Mouse (Mus musculus) hindbrain, embryonic 10.5 days (tissue): ENCODE data around the gene Nupr1l. TPM values are rescaled to one million over a fixed set of nuclear protein-coding genes. Genes with fewer than 3 reads are reported as not detected.
"Not testable (repeated sequence)": the region's sequence is repeated elsewhere in the genome, so short reads cannot be mapped to it uniquely, and the experiment has no call there.

Experiments
- DNase-seq: peaks from one replicate; pipeline ENCODE4 v3.0.0-alpha.2; 2017; ENCODE audit warnings: low spot score
- H3K27ac ChIP-seq: fragments of 300-500 bp; sonication (generic); 2 replicates; pipeline ENCODE4 v1.5.1; 2016; ENCODE audit warnings: mild to moderate bottlenecking, moderate library complexity
- H3K27me3 ChIP-seq: fragments of 300-500 bp; sonication (generic); 2 replicates; pipeline ENCODE4 v1.6.1; 2016; ENCODE audit warnings: mild to moderate bottlenecking; ENCODE audit not compliant: poor library complexity, insufficient read depth, severe bottlenecking
- H3K36me3 ChIP-seq: fragments of 300-500 bp; sonication (generic); 2 replicates; pipeline ENCODE4 v1.6.1; 2016; ENCODE audit warnings: mild to moderate bottlenecking, moderate library complexity
- H3K4me1 ChIP-seq: fragments of 300-500 bp; sonication (generic); replicated peaks from 2 replicates; pipeline ENCODE4 v1.6.1; 2016; ENCODE audit warnings: mild to moderate bottlenecking
- H3K4me3 ChIP-seq: fragments of 300-500 bp; sonication (generic); 2 replicates; pipeline ENCODE4 v1.5.1; 2016; ENCODE audit warnings: mild to moderate bottlenecking, moderate library complexity
- H3K9me3 ChIP-seq: fragments of 300-500 bp; sonication (generic); 2 replicates; pipeline ENCODE4 v1.6.1; 2016; ENCODE audit warnings: mild to moderate bottlenecking, moderate library complexity
- WGBS: fragments of 180-500 bp; shearing (Covaris S2); methylation state at CpG from one replicate; pipeline ENCODE4 v1.1.7; 2016; 5-methylcytosine and 5-hydroxymethylcytosine counted together
- polyA plus RNA-seq: library from polyadenylated mRNA; unstranded; fragments of >200 nt; fragmentation: Nextera tagmentation; extraction: Ambion mirVana; gene quantifications from 2 replicates; pipeline ENCODE4 v1.2.1, GENCODE M21; 2016

Nupr1l gene
- polyA plus RNA-seq, 1 experiment from 2014 or later, result 4.3 TPM

DNA sequence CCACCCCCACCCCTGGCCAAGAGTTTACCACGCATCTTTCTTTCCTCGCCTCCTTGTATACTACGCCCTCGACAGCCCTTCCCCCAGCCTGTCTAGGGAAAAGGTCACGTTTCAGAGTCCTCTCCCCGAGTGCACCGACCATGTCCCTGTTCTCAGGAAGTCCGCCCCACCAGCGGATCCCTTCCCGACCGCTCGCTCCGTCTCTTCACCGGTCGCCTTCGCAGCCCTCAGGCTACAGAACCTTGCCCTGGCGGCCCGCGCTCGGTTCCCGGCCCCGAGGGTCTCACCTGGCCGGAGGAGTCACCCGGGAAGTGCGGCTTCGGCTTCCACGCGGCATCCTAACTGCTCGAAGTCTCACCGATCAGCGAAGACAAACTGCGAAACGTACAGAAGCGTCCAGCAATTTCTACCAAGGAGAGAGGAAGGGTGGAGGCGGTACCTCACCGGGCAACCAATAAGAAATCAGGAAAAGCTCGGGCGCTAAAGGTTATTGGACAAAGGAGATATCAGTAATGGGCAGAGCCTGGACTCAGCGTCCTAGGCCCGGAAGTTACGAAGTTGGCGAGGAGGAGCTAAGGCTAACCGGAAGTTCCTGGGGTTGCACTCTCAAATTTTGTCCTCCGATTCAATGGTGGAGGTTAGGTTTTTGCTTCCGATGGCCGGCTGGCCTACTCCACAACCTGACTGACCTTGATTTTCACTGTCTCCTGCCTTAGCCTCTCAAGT, 21.3 kb upstream of the Nupr1l start, which contains the start of gene Chchd2:
TSS of gene Chchd2 (minus strand) at position 560 of the 726 bp plus-strand sequence.
- no peaks in the 10 kb centered on the region for H3K27me3 ChIP-seq
- H3K27ac ChIP-seq, result peak within 1 kb of the TSS; percentile 96
- H3K36me3 ChIP-seq, result peaks cover 31% of the 10 kb centered on the region
- peak; percentile 94 for DNase-seq
- H3K9me3 ChIP-seq, result no peaks in the 10 kb centered on the region
- peak within 1 kb of the TSS; percentile 93 for H3K4me3 ChIP-seq
- peaks cover 14% of the 10 kb centered on the region for H3K4me1 ChIP-seq
- WGBS, result under 1% methylated on average over 46 of the region's 46 CpGs

DNA sequence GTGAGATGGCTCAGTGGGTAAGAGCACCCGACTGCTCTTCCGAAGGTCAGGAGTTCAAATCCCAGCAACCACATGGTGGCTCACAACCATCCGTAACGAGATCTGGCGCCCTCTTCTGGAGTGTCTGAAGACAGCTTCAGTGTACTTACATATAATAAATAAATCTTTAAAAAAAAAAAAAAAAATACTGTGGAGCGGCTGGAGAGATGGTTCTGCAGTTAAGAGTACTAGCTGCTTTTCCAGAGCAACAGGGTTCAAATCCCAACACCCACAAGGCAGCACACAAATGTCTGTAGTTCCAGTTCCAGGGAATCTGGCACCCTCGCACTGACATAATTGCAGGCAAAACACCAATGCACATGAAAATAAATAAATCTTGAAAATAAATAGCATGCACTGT, 17.9 kb upstream of the Nupr1l start:
- H3K4me1 ChIP-seq, result peaks cover 15% of the 10 kb centered on the region
- not testable (repeated sequence) for H3K4me3 ChIP-seq, H3K9me3 ChIP-seq, H3K36me3 ChIP-seq, H3K27me3 ChIP-seq, H3K27ac ChIP-seq, DNase-seq
- 69% methylated on average over 7 of the region's 7 CpGs for WGBS

DNA sequence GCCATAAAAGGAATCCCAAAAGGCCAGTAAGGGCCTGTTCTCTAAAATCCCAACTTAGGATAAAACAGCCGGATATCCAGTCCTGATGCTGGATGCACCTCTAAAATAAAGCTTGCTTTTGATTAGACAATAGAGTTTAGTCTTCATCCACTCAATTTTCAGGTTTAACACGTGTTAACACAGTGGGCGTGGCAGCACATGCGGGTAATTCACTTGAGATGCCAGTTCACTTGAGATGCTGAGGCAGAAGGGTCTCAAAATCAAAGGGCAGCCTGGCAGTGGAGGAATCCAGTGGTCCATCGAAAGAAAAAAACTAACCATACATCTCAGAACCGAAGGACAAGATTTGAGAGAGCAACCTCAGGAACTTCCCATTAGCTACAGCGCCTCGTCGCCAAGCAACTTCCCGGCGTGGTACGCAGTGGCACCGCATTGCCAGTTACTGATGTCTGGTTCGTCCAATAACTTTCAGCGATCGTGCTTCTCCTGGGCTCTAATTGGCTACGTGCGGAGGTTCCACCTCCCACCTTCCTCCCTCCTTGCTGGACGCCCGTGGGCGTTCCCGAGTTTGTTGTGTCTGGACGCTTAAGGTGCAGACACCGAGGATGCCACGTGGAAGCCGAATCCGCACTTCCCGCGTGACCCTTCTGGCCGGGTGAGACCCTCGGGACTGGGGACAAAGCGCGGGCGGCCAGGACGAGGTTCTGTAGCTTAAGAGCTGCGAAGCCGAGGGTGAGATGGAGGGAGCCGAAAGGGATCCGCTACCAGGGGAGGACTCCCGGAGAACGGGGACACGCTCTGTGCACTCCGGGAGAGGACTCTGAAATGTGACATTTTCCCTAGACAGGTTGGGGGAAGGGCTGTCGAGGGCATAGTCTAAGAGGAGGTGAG, 12.9 kb upstream of the Nupr1l start, which contains the start of gene Zbed5:
TSS of gene Zbed5 (plus strand) at position 526 of the 891 bp plus-strand sequence.
- DNase-seq, result peak; percentile 89
- Histone ChIP-seq H3K36me3 (no peaks in the 10 kb centered on the region), H3K4me1 (peaks cover 16% of the 10 kb centered on the region; the same call in 1 of the 2 replicates), H3K9me3 (no peaks in the 10 kb centered on the region), H3K27ac (peak within 1 kb of the TSS; percentile 82), H3K27me3 (no peaks in the 10 kb centered on the region), H3K4me3 (peak within 1 kb of the TSS; percentile 72)
- 3% methylated on average over 44 of the region's 44 CpGs for WGBS

DNA sequence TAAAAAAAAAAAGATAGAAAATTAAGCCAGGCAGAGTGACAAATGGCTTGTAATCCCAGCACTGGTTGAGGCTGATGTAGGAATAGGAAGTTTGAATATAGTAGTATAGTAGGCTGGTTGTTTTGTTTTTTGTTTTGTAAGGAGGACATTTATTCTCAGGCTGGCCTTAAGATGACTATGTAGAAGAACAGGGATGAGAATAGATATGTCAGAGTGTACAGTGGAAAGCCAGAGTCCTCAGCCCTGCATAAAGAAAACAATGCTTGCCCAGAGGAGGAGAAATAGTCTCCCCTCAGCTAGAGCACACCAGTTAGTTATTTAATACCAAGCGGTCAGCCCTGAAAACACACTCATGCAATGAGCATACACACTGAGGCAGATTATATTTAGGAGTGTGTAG, 9.9 kb upstream of the Nupr1l start, which contains the start of gene Phkg1:
TSS of gene Phkg1 (minus strand) at position 101 of the 400 bp plus-strand sequence.
- Histone ChIP-seq H3K27ac (no peak within 1 kb of the TSS), H3K27me3 (no peaks in the 10 kb centered on the region), H3K4me1 (peaks cover 16% of the 10 kb centered on the region; the same call in 1 of the 2 replicates), H3K36me3 (peaks cover 10% of the 10 kb centered on the region), H3K4me3 (no peak within 1 kb of the TSS), H3K9me3 (no peaks in the 10 kb centered on the region)
- 95% methylated on average over 1 of the region's 1 CpGs for WGBS
- no peak for DNase-seq

DNA sequence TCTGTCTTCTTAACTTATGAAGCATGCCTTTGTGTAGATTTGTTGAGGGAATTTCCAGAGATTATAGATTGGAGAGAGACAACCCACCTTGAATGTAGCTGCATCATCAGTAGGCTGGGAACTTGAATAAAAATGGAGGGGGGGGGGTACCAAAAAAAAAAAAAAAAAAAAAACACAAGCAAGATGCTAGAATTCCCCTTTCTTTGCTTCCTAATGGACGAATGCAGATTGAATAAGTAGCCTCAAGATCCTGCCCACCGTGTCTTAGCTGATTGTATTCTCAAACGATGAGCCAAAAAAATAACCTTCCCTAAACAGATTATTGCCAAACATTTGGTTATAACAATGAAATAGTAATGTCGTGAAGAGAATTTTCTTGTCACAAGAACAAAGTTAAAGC, 565 bp upstream of the Nupr1l start:
- 34% methylated on average over 4 of the region's 4 CpGs for WGBS
- H3K27me3 ChIP-seq, result peaks cover 13% of the 10 kb centered on the region
- no peaks in the 10 kb centered on the region for H3K36me3 ChIP-seq
- DNase-seq, result no peak
- H3K4me1 ChIP-seq, result peaks cover 11% of the 10 kb centered on the region
- H3K27ac ChIP-seq, result peak overlapping the region; percentile 94
- H3K9me3 ChIP-seq, result no peaks in the 10 kb centered on the region
- peak overlapping the region; percentile 75 for H3K4me3 ChIP-seq

DNA sequence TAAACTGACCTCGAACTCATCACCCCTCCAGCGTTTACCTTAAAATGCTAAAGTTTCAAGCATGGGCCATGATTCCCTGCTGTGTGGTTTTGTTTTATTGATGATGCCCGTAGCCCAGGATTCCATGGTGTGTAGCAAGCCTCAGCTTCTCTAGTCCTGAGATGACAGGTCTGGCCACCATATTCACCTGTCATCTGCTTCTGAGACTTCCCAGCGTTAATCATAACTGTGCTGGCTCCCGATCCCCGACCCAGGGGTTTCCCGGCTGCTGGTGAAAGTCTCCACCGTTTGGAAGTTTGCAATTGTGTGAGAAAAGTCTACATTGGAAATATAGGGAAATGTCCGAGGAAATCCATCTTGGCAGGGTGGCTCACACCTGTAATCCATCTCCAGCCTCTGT, 807 bp downstream of the Nupr1l start:
- H3K4me1 ChIP-seq, result peaks cover 11% of the 10 kb centered on the region
- peaks cover 13% of the 10 kb centered on the region for H3K27me3 ChIP-seq
- H3K36me3 ChIP-seq, result no peaks in the 10 kb centered on the region
- peak overlapping the region; percentile 75 for H3K4me3 ChIP-seq
- WGBS, result 74% methylated on average over 9 of the region's 9 CpGs
- no peak for DNase-seq
- no peaks in the 10 kb centered on the region for H3K9me3 ChIP-seq
- peak overlapping the region; percentile 94 for H3K27ac ChIP-seq

DNA sequence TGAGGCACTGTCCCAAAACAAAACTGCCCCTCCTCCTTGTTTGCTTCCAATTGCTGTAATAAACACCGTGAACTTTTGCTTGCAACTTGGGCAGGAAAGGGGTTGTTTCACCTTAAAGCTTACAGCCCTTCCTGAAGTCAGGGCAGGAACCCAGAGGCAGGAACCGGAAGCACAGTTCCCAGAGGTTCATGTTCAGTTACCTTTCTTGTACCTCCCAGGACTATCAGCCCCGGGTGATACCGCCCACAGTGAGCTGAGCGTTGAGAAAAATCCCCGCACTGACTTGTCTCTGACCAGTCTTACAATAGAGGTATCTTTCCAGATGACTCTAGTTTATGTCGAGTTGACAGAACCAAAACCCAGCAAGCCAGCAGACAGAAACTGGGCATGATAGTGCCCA, 1.3 kb downstream of the Nupr1l start:
- Histone ChIP-seq H3K27me3 (peaks cover 13% of the 10 kb centered on the region), H3K27ac (no peak overlapping the region), H3K9me3 (no peaks in the 10 kb centered on the region), H3K36me3 (no peaks in the 10 kb centered on the region), H3K4me1 (peaks cover 11% of the 10 kb centered on the region), H3K4me3 (peak overlapping the region; percentile 75)
- DNase-seq, result no peak
- 84% methylated on average over 7 of the region's 7 CpGs for WGBS

DNA sequence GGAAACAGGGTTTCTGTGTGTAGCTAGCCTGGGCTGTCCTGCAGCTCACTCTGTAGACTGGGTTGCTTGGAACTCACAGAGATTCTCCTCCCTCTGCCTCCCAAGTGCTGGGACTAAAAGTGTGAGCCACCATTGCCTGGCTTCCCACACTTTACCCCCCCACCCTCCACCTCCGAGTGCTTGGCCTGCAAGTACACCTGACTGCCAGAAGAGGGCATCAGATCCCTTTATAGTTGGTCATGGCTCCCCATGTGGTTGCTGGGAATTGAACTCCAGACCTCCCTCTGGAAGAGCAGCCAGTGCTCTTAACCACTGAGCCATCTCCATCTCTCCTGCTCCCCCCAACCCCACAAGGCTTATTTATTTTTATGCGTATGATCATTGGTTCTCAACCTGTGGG, 5.7 kb downstream of the Nupr1l start:
- peak; percentile 23 for DNase-seq
- Histone ChIP-seq H3K27ac (no peak overlapping the region), H3K4me1 (peaks cover 5% of the 10 kb centered on the region), H3K9me3 (no peaks in the 10 kb centered on the region), H3K4me3 (no peak overlapping the region), H3K27me3 (peaks cover 13% of the 10 kb centered on the region), H3K36me3 (no peaks in the 10 kb centered on the region)
- 16% methylated on average over 2 of the region's 2 CpGs for WGBS

DNA sequence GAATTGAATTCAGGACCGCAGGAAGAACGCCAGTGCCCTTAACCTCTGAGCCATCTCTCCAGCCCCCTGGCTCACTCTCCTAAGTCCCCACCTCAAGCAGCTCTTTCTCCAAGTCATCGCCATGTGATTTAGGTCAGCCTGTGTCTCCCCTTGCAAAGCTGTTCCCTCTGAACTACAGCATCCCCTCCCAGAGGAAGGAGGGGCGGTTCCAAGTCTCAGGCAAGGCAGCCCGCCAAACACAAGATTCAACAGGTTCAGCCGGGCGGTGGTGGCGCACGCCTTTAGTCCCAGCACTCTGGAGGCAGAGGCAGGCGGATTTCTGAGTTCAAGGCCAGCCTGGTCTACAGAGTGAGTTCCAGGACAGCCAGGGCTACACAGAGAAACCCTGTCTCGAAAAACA, 7.2 kb downstream of the Nupr1l start:
- not testable (repeated sequence) for H3K9me3 ChIP-seq, H3K27ac ChIP-seq, H3K4me1 ChIP-seq, DNase-seq, H3K36me3 ChIP-seq, H3K4me3 ChIP-seq, H3K27me3 ChIP-seq
- 84% methylated on average over 11 of the region's 11 CpGs for whole genome bisulfite sequencing

DNA sequence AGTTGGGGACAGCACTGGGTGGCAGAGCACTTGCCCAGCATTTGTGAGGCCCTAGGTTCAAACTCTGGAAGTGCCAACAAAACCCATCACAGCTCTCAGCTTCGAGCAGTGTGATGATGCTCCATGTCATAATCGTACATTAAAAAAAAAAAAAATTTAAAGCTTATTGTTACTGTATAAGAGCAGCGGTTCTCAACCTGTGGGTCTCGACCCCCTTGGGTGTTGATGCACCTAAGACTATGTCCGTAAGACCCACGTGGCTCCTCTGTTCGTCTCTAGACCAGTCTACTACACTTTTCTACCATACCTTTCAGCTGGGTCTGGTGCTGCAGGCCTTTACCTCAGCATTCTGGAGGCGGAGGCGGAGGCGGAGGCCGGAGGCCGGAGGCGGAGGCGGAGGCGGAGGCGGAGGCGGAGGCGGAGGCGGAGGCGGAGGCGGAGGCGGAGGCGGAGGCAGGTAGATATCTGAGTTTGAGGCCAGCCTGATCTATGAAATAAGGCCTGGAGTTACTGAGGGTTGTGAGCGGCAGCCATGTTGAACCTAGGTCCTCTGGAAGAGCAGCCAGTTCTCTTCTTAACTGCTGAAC, 9.8 kb downstream of the Nupr1l start:
- DNase-seq, result no peak
- H3K4me1 ChIP-seq, result no peaks in the 10 kb centered on the region
- H3K36me3 ChIP-seq, result no peaks in the 10 kb centered on the region
- H3K4me3 ChIP-seq, result no peak overlapping the region
- H3K27ac ChIP-seq, result no peak overlapping the region
- H3K9me3 ChIP-seq, result no peaks in the 10 kb centered on the region
- WGBS, result 89% methylated on average over 24 of the region's 24 CpGs
- H3K27me3 ChIP-seq, result no peaks in the 10 kb centered on the region

DNA sequence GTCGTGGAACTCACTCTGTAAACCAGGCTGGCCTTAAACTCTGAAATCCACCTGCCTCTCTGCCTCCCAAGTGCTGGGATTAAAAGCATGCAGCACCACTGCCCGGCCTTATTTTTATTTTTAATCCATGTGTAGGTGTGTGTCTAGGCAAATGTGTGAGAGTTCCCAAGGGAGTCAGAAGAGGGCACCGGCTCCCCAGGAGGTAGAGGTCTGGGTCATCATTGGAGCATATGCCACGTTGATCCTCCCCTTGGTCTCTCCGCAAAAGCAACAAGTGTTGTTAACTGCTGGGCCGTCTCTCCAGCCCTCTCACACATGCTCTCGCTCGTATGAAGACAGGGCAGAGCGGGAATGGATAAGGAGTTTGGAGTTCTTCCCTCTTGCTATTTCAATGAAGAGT, 10.4 kb downstream of the Nupr1l start:
- no peaks in the 10 kb centered on the region for H3K36me3 ChIP-seq
- no peak overlapping the region for H3K4me3 ChIP-seq
- DNase-seq, result no peak
- no peaks in the 10 kb centered on the region for H3K27me3 ChIP-seq
- no peaks in the 10 kb centered on the region for H3K9me3 ChIP-seq
- no peak overlapping the region for H3K27ac ChIP-seq
- WGBS, result 86% methylated on average over 9 of the region's 9 CpGs
- no peaks in the 10 kb centered on the region for H3K4me1 ChIP-seq

DNA sequence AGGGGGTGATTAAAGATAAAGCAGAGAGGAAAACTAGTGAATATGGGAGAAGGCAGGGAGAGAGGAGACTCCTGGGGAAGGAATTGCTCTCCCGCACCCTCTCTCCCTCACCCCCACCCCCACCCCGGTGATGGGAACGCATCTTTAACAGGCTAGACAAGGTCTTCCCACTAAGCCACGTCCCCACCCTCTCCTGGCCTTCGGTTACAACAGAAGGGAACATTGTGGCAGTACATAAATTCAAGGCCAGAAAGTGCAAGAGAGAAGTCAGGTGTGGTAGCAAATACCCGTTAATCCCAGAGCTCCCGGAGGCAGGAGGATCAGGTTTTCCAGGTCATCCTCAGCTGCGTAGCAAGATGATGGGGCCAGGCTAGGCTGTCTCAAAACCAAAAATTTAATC, 11.0 kb downstream of the Nupr1l start:
- Histone ChIP-seq H3K4me3 (no peak overlapping the region), H3K27ac (no peak overlapping the region), H3K36me3 (no peaks in the 10 kb centered on the region), H3K4me1 (no peaks in the 10 kb centered on the region), H3K27me3 (no peaks in the 10 kb centered on the region), H3K9me3 (no peaks in the 10 kb centered on the region)
- 71% methylated on average over 8 of the region's 8 CpGs for WGBS
- no peak for DNase-seq

DNA sequence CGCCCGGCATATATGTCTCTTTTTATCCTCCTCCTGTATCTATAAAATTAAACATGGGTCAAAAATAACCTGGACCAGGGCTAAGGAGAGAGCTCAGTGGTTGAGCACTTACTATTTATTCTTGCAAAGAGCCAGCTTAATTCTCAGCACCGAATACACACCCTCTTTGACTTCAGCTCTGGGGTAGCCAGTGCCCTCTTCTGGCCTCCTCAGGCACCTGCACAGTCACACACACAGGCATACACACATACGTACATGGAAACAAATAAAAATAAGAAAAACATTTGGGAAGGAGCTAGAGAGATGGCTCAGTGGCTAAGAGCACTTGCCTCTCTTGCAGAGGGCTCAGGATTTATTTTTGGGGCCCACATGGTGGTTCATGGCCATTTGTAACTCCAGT, 13.6 kb downstream of the Nupr1l start:
- H3K27ac ChIP-seq, result no peak overlapping the region
- no peaks in the 10 kb centered on the region for H3K4me1 ChIP-seq
- H3K27me3 ChIP-seq, result no peaks in the 10 kb centered on the region
- no peaks in the 10 kb centered on the region for H3K36me3 ChIP-seq
- no peak for DNase-seq
- no peak overlapping the region for H3K4me3 ChIP-seq
- H3K9me3 ChIP-seq, result no peaks in the 10 kb centered on the region
- WGBS, result 96% methylated on average over 4 of the region's 4 CpGs
